Mouse (Mus musculus) liver, embryonic 14.5 days (tissue): ENCODE data around the gene Phactr4. TPM values are rescaled to one million over a fixed set of nuclear protein-coding genes. Genes with fewer than 3 reads are reported as not detected.
A peak's percentile ranks its signal among the peaks of the same experiment; 100 is the strongest.

ENCODE experiments used
- ATAC-seq: fragments of 200-750 bp; cut with Nextera tagmentation; 2 replicates; pipeline ENCODE4 v1.8.0; 2017; ENCODE audit warnings: moderate number of reproducible peaks, mild to moderate bottlenecking, moderate library complexity; ENCODE audit not compliant: insufficient read depth
- DNase-seq, 3 experiments: peaks; one replicate each; pipeline ENCODE4 v3.0.0-alpha.2; 2012 to 2013; ENCODE audit warnings: low read depth in 3 of 3, low spot score in 3 of 3
- H3K27ac ChIP-seq: fragments of 300-500 bp; sonication (generic); 2 replicates; pipeline ENCODE4 v1.5.1; 2014; ENCODE audit warnings: moderate library complexity, mild to moderate bottlenecking, control low read depth, inconsistent platforms
- H3K27me3 ChIP-seq: fragments of 300-500 bp; sonication (generic); 2 replicates; pipeline ENCODE4 v1.6.1; 2014; ENCODE audit warnings: mild to moderate bottlenecking, low read length, moderate library complexity; ENCODE audit not compliant: control insufficient read depth, insufficient read depth
- H3K36me3 ChIP-seq: fragments of 300-500 bp; sonication (generic); replicated peaks from 2 replicates; pipeline ENCODE4 v1.6.1; 2014; ENCODE audit warnings: low read depth; ENCODE audit not compliant: control insufficient read depth, insufficient read depth
- H3K4me1 ChIP-seq, 2 experiments: fragments of 200-500 bp in 1 of 2; fragments of 300-500 bp in 1 of 2; sonication (generic) in 1 of 2; replicated peaks; 2 replicates each; pipeline ENCODE4 v1.6.1; 2012 to 2014; ENCODE audit warnings: antibody characterized with exemption in 1 of 2, inconsistent platforms in 1 of 2, low read length in 1 of 2; ENCODE audit not compliant: control insufficient read depth in 2 of 2, insufficient read depth in 2 of 2
- H3K4me2 ChIP-seq: fragments of 300-500 bp; sonication (generic); 2 replicates; pipeline ENCODE4 v1.6.1; 2014; ENCODE audit warnings: low read depth, mild to moderate bottlenecking, control low read depth, moderate library complexity
- H3K4me3 ChIP-seq, 2 experiments: fragments of 200-500 bp in 1 of 2; fragments of 300-500 bp in 1 of 2; sonication (generic) in 1 of 2; 2 replicates each; pipeline ENCODE4 v1.5.1; 2012 to 2014; ENCODE audit warnings: low read depth in 2 of 2, low read length in 2 of 2, mild to moderate bottlenecking in 2 of 2, control low read depth in 1 of 2, inconsistent platforms in 1 of 2, moderate library complexity in 1 of 2; ENCODE audit not compliant: insufficient read depth in 1 of 2
- H3K9ac ChIP-seq: fragments of 300-500 bp; sonication (generic); replicated peaks from 2 replicates; pipeline ENCODE4 v1.6.1; 2014; ENCODE audit warnings: mild to moderate bottlenecking, control low read depth, moderate library complexity
- H3K9me3 ChIP-seq: fragments of 300-500 bp; sonication (generic); 2 replicates; pipeline ENCODE4 v1.6.1; 2016; ENCODE audit warnings: low read length, mixed read lengths; ENCODE audit not compliant: control insufficient read depth
- CTCF ChIP-seq: IDR thresholded peaks from 2 replicates; pipeline ENCODE4 v1.5.1; 2016; ENCODE audit warnings: antibody characterized with exemption, low read depth, control low read depth
- EP300 ChIP-seq: IDR thresholded peaks from 2 replicates; pipeline ENCODE4 v1.6.1; 2016; ENCODE audit warnings: antibody characterized with exemption, low read depth
- WGBS: fragments of 180-500 bp; shearing (Covaris S2); extraction: QIAGEN DNeasy Blood & Tissue Kit; methylation state at CpG from one replicate; pipeline ENCODE4 v1.1.7; 2014; ENCODE audit not compliant: insufficient replicate concordance; 5-methylcytosine and 5-hydroxymethylcytosine counted together
- polyA plus RNA-seq, 2 experiments: library from polyadenylated mRNA; depleted of rRNA in 1 of 2; stranded (reverse) in 1 of 2; unstranded in 1 of 2; fragments of >200 nt; fragmentation: Nextera tagmentation in 1 of 2; extraction: Ambion mirVana in 1 of 2; gene quantifications; 2 replicates each; pipeline versions ENCODE4 v1.2.1 to v1.2.3; 2012 to 2014

Phactr4 gene
- polyA plus RNA-seq, 2 experiments = 7.4 to 10.9 TPM

DNA sequence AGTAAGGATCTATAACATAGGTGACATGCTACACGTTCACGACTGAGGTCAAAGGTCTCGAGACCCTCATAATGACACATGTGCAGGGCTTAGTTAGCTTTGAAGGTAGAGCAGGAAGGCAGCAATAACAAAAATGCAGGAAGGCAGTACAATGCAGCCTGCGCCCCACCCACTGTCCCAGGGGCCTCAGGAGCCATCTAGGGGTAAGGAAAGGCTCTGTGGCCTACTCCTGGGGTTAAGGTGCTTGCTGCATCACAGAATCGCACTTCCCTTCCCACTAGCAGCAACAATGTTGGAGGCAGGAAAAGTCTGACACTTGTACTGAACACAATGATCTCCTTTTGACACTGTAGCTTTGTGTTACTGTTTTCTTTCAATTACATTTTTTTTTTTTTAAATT, 34.7 kb downstream of the Phactr4 start:
- H3K4me3 ChIP-seq = no peak overlapping the region
- peaks cover 16% of the 10 kb centered on the region for H3K36me3 ChIP-seq
- H3K27me3 ChIP-seq = no peaks in the 10 kb centered on the region
- no peaks in the 10 kb centered on the region; the same call in 1 of the 2 replicates for H3K9me3 ChIP-seq
- DNase-seq (no peak), ATAC-seq (no peak)
- no peak overlapping the region for H3K4me2 ChIP-seq
- H3K4me1 ChIP-seq = peaks cover 29 to 37% of the 10 kb centered on the region in 2 experiments
- H3K27ac ChIP-seq = no peak overlapping the region
- H3K9ac ChIP-seq = no peak overlapping the region
- TF ChIP-seq CTCF (0 out of 2 replicates have a peak, but pooled peaks have one; percentile 18), EP300 (no peak)
- WGBS = 69% methylated on average over 5 of the region's 5 CpGs

DNA sequence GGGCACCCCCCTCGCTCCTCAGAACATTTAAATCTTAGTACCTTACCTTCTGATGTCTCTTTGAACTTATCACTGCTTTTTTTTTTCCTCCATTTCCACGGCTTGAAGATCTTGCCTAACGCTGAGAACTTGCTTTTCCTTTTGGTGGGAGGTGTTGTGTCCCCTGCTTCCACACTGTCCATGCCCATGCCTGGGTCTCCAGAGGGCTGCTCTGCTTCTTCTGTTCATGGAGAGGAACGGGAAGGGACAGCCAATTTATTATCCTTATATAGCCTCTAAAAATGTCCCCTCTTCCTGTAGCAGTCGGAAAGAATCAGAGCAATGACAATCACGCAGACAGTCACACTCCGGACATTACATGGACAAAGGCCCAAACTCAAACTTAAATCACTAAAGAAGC, 35.4 kb downstream of the Phactr4 start:
- peaks cover 16% of the 10 kb centered on the region for H3K36me3 ChIP-seq
- WGBS = 83% methylated on average over 7 of the region's 7 CpGs
- H3K9ac ChIP-seq = no peak overlapping the region
- H3K4me1 ChIP-seq = peaks cover 29 to 37% of the 10 kb centered on the region in 2 experiments
- H3K27me3 ChIP-seq = no peaks in the 10 kb centered on the region
- ATAC-seq (no peak), DNase-seq (no peak)
- no peaks in the 10 kb centered on the region for H3K9me3 ChIP-seq
- no peak overlapping the region for H3K27ac ChIP-seq
- H3K4me3 ChIP-seq = no peak overlapping the region
- TF ChIP-seq EP300 (no peak), CTCF (no peak)
- no peak overlapping the region for H3K4me2 ChIP-seq

DNA sequence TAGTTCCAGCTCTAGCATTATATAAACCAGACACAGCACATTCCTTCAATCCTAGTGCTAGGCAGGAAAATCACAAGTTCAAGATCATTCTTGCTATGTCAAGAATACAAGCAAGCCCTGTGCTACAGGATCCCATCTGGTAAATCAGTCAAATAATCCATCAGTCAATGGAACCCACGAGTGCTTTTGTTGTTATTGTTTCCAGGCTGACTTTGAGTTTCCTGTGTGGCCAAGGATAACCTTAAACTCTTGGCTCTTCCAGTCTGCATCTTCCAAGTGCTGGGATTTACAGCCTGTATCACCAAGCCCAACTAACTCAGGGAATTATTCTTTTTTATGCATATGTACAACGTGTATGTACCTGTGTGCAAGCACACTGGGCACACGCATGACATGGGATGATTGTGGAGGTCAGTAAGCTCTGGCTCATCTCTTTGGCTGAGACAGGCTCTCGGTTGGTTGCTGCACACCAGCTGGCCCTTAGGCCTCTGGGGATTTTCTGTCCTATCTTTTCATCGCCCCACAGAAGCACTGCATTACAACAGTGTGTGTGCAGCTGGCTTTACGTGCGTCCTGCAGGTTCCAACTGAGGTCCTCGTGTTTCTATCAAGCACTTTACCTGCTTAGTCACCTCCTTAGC, 36.4 kb downstream of the Phactr4 start:
- no peak overlapping the region for H3K27ac ChIP-seq
- ATAC-seq (no peak), DNase-seq (no peak)
- H3K27me3 ChIP-seq = no peaks in the 10 kb centered on the region
- H3K4me2 ChIP-seq = no peak overlapping the region
- WGBS = 75% methylated on average over 8 of the region's 8 CpGs
- H3K9ac ChIP-seq = no peak overlapping the region
- peaks cover 22 to 32% of the 10 kb centered on the region in 2 experiments for H3K4me1 ChIP-seq
- no peak overlapping the region for H3K4me3 ChIP-seq
- TF ChIP-seq CTCF = no peak
- no peak for TF ChIP-seq EP300
- H3K9me3 ChIP-seq = no peaks in the 10 kb centered on the region
- peaks cover 16% of the 10 kb centered on the region for H3K36me3 ChIP-seq

DNA sequence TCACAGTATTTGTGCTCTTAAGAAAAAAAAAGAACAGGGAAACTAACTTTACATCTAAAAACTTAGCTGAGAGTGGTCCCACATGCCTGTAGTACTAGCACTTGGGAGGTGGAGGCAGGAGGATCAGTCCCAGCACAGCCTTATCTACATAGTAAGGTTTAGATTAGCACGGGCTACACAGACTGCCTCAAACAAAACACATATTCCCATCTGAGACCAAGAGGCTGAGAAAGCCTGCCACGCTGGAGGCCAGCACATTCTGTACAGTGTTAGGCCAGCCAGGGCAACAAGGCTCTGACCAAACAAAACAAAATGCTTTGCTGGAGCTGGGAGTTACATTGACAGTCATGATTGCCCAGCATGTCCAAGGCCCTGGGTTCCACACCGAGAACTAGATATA, 38.8 kb downstream of the Phactr4 start:
- peak overlapping the region; percentile 19; the same call in 1 of the 2 replicates for H3K27ac ChIP-seq
- no peaks in the 10 kb centered on the region for H3K9me3 ChIP-seq
- ATAC-seq (no peak), DNase-seq (no peak)
- H3K4me3 ChIP-seq = no peak overlapping the region
- peaks cover 16% of the 10 kb centered on the region for H3K36me3 ChIP-seq
- TF ChIP-seq EP300 (no peak), CTCF (no peak)
- peaks cover 10 to 18% of the 10 kb centered on the region in 2 experiments for H3K4me1 ChIP-seq
- H3K4me2 ChIP-seq = no peak overlapping the region
- H3K9ac ChIP-seq = no peak overlapping the region; the same call in 1 of the 2 replicates
- no peaks in the 10 kb centered on the region for H3K27me3 ChIP-seq
- WGBS = 37% methylated on average over 3 of the region's 3 CpGs

DNA sequence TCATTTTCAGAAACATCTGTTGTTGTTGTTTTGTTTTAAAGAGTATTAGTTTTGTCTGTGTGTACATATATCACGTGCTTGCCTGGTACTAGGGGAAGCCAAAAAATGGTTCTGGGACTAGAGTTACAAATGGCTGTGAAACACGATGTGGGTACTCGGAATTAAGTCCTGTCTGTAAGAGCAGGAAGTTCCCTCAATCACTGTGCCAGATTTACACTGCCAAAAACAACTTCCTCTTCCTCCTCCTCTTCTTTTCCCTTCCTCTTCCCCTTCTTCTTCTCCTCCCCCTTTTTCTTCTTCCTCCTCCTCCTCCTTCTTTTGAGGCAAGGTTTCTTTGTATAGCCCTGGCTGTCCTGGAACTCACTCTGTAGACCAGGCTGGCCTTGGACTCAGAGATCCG, 40.0 kb downstream of the Phactr4 start:
- H3K36me3 ChIP-seq = peaks cover 26% of the 10 kb centered on the region
- DNase-seq = no peak
- no peak overlapping the region for H3K27ac ChIP-seq
- H3K9ac ChIP-seq = no peak overlapping the region
- no peaks in the 10 kb centered on the region for H3K27me3 ChIP-seq
- whole genome bisulfite sequencing = 59% methylated on average over 4 of the region's 4 CpGs
- ATAC-seq = no peak
- no peak for TF ChIP-seq CTCF
- TF ChIP-seq EP300 = no peak
- H3K4me2 ChIP-seq = no peak overlapping the region
- H3K4me3 ChIP-seq = no peak overlapping the region
- peaks cover 5 to 8% of the 10 kb centered on the region in 2 experiments; a peak in 3 of 4 replicates for H3K4me1 ChIP-seq
- H3K9me3 ChIP-seq = no peaks in the 10 kb centered on the region
